Mouse (Mus musculus) yolk sac, embryonic 10.5 days (tissue): ENCODE data around the gene Idh3g.
"Not testable (repeated sequence)": the region's sequence is repeated elsewhere in the genome, so short reads cannot be mapped to it uniquely, and the experiment has no call there.

Source experiments
- DNase-seq: peaks from one replicate; pipeline ENCODE4 v3.0.0-alpha.2; 2017; ENCODE audit warnings: low spot score

The Idh3g gene

GRCm38 (mm10) chrX:73756334-73757140 lies 30.2 kb downstream of the Idh3g start, which contains the start of gene Plxnb3:
TSS of gene Plxnb3 (plus strand) at chrX:73757090.
- DNase-seq = no peak

- no peak for DNase-seq
Observed at GRCm38 (mm10) chrX:73748977-73749376, 37.7 kb downstream of the Idh3g start.

GRCm38 (mm10) chrX:73744774-73745481 lies 41.8 kb downstream of the Idh3g start:
- no peak for DNase-seq

- DNase-seq = not testable (repeated sequence)
Observed at GRCm38 (mm10) chrX:73739841-73740240, 46.9 kb downstream of the Idh3g start.

GRCm38 (mm10) chrX:73739151-73739550 lies 47.5 kb downstream of the Idh3g start:
- DNase-seq = no peak

GRCm38 (mm10) chrX:73738155-73738554 lies 48.5 kb downstream of the Idh3g start:
- no peak for DNase-seq

- peak; percentile 73 for DNase-seq
Observed at GRCm38 (mm10) chrX:73730908-73731307, 55.8 kb downstream of the Idh3g start.
